Mouse (Mus musculus) brain, embryonic 14.5 days (tissue): Measurements from ENCODE around the gene Mier2.

ENCODE experiments used
- CTCF ChIP-seq: fragments of 200-500 bp; IDR thresholded peaks from 2 replicates; pipeline ENCODE4 v1.5.1; 2012; ENCODE audit warnings: inconsistent platforms, mild to moderate bottlenecking, moderate library complexity, borderline replicate concordance; ENCODE audit not compliant: insufficient read depth, insufficient read length; ENCODE audit errors: extremely low read depth
- POLR2A ChIP-seq: fragments of 200-500 bp; IDR thresholded peaks from 2 replicates; pipeline ENCODE4 v1.6.1; 2012; ENCODE audit warnings: mild to moderate bottlenecking, inconsistent platforms, borderline replicate concordance; ENCODE audit not compliant: poor library complexity, insufficient read depth, insufficient read length, severe bottlenecking; ENCODE audit errors: extremely low read depth

DNA sequence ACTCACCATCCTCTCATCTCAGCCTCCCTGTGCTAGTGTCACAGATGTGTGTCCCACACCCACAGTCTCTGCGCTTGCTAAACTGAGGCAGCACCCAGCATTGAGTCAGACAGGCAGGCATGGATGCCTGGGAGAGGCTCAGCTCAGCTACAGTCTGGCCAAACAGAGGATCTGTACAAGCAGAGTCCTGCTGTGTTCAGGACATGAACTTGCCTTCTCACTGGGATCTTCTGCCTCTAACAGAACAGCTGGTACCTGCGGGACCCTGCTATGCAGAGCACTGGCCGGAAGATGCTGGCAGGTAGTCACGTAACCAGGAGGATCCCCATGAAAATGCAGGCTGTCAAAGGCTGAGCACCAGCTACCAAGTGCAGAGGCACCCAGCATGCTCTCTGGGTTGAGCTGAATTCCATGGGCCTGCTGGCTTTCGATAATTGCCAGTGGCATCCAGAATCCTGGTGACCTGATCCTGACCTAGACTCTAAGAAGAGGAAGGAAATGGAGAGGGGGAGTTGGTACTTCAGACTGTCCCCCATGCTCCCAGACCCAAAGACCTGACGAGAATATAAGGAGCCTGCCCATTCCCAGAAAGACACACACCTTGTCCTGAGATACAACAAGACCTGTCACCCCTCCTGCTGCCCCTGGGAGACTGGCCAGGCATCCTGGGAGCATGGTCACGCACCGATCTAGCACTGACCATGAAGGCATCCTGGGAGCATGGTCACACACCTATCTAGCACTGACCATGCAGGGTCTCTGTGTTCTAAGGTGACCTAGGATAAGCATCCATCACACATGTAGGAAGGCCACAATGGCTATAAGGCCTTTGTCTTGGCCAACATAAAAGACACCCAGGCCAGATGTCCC, 29.3 kb downstream of the Mier2 start:
- no peak for TF ChIP-seq CTCF
- no peak for TF ChIP-seq POLR2A
